Mouse (Mus musculus) layer of hippocampus, postnatal 14 days (tissue): Measurements from ENCODE around the gene Gm49361. TPM values are rescaled to one million over a fixed set of nuclear protein-coding genes. Genes with fewer than 3 reads are reported as not detected.
"Not testable (repeated sequence)": the region's sequence is repeated elsewhere in the genome, so short reads cannot be mapped to it uniquely, and the experiment has no call there.

Experiments used
- DNase-seq, 2 experiments: peaks; one replicate each; pipeline ENCODE4 v3.0.0; 2021 to 2022; ENCODE audit warnings: low spot score in 2 of 2, mixed read lengths in 1 of 2
- total RNA-seq, 2 experiments: library from RNA; stranded (reverse); gene quantifications; 2 replicates each; pipeline ENCODE4 v1.2.3; 2021

Gene Gm49361
- total RNA-seq, 2 experiments from 2014 or later, result not detected

DNA sequence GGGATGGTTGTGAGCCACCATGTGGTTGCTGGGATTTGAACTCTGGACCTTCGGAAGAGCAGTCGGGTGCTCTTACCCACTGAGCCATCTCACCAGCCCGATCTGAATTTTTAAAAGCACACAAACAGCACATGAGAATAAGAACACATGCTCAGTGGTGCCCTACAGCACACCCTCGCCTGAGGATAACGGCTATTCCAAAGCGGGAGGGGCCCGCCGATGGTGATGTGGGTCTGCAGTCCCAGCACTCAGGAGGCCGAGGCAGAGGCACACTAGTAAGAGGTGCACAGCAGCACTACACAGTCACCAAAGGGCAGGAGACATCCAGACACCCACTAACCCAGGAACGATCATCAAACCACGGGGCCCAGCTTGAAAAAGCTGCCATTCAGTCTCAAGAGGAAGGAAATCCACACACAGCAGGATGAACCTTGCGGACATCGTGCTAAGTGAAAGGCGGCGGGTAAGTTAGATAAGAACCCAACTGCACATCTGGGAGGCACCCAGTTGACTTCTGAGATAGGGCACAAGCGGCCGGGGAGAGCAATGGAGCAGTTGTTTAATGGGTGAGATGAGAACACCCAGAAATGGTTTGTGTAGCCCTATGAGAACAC, 53.3 kb downstream of the Gm49361 start:
- DNase-seq, result no peak

DNA sequence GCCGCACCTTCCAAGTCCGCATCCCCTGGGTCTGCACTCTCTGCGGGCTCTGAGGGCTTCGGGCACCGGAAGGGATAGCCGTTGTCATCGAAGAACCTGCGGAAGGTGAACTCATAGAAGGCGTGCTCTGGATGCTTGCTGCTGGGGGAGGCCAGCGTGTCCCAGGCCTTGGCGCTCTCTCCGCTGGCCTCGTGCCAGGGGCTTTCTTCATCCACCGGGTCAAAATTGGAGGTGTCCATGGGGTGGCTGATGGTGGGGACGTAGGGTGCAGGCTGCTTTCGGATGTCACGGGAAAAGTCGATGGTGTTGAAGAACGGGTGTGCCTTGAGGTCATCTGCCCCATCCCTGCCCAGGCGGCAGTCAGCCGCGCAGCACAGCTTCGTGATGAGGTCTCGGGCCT, 54.6 kb downstream of the Gm49361 start:
- no peak for DNase-seq

GRCm38 (mm10) chr14:57690681-57691080, 55.2 kb downstream of the Gm49361 start:
- no peak for DNase-seq

DNA sequence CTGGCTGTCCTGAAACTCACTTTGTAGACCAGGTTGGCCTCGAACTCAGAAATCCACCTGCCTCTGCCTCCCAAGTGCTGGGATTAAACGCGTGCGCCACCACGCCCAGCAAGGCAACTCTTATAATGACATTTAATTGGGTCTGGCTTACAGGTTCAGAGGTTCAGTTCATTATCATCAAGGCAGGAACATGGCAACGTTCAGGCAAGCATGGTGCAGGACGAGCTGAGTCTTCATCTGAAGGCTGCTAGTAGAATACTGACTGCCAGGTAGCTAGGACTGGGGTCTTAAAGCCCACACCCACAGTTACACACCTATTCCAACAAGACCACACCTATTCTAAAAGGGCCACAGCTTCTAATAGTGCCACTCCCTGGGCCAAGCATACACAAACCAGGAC, 57.8 kb downstream of the Gm49361 start:
- DNase-seq, result not testable (repeated sequence)

DNA sequence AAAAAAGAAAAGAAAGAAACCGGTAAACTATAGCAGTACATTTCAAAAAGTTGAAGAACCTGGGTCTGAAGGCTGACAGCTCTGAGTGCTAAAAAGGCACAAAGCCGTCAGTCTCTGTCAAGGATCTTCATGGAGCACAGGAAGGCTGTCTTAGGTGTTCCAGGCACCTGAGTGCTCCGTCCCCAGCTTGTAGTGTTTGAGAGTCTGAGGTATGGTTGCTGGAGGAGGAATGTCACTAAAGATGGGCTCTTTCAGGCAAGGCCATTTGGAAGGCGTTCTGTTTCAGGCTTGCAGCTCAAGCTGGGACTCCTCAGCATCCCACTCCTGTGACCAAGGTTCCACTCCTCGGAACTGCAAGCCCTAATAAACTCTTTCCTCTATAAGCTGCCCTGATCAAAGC, 58.5 kb downstream of the Gm49361 start:
- DNase-seq, result no peak

- DNase-seq, result no peak
Measured at GRCm38 (mm10) chr14:57686647-57687046, 59.3 kb downstream of the Gm49361 start.

- peak; percentile 46 to 59 for DNase-seq
Measured at GRCm38 (mm10) chr14:57684579-57684978, 61.3 kb downstream of the Gm49361 start.

DNA sequence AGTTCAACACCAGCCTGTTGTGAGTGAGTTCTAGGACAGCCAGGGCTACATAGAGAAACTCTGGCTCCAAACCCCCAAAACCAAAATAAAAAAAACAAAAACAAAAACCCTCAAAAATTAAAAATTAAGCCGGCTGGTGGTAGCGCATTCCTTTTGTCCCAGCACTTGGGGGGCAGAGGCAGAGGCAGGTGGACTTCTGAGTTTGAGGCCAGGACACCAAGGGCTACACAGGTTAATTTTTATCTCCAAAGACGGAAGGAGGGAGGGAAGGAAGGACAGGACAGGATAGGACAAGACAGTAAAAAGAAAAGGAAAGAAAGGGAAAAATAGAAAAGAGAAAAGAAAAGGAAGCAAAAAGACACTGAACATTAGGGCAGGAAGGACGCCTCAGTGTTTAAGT, 63.2 kb downstream of the Gm49361 start:
- DNase-seq, result no peak

GRCm38 (mm10) chr14:57679958-57680535, 65.9 kb downstream of the Gm49361 start:
- peak; percentile 80 to 91 for DNase-seq

DNA sequence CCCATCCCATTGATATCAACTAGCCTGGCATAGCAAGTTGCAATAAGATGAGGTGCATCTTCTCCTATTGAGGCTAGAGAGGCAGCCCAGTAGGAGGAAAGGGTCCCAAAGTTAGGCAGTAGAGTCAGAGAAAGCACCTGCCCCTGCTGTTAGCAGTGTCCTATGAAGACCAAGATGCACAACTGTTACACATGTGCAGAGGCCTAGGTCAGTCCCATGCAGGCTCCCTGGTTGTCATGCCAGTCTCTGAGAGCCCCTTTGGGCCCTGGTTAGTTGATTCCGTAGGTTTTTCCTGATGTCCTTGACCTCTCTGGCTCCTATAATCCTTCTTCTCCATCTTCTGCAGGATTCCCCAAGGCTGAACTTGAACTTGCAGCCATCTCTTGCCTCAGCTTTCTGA, 66.4 kb downstream of the Gm49361 start:
- no peak for DNase-seq

GRCm38 (mm10) chr14:57675481-57675880, 70.4 kb downstream of the Gm49361 start:
- DNase-seq, result no peak

DNA sequence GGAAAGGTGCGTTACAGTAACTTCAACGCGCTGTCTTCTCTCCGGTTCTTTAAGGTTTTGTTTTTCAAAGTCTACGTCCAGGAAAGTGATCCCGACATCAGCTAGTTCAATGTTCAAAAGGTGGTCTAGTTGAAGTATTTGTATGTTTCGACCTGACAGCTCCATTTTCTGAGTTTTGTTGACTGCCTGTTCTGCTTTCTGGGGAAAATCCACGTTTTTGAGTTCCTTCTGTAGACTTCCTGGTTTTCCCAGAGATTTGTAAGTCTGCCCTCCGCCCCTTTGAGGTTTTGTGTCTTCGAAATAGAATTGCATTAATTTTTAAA, 80.3 kb downstream of the Gm49361 start:
- no peak for DNase-seq

GRCm38 (mm10) chr14:57664822-57665627, 80.9 kb downstream of the Gm49361 start, which contains the start of gene Xpo4:
Gene Xpo4 (minus strand): TSS chr14:57665430.
- peak; percentile 85 to 86 for DNase-seq

GRCm38 (mm10) chr14:57664311-57664821, 81.5 kb downstream of the Gm49361 start:
- DNase-seq, result peak in 1 of 2 experiments; percentile 13

DNA sequence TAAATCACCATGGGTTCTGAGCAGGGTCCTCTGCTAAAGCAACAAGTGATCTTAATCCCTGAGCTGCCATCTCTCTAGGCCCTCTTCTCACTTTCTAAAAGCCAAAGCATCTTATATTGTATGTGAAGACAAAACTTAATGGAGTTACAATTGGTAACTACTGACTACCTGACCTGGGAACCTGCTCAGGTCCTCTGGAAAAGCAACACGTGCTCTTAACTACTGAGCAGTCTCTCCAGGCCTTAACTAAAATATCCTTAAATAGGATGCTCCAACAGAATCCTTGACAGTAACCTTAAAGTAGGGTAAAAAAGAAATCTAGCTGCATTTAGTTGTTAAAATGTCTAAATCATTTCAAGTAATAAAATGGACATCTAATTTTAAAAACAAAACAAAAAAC, 82.3 kb downstream of the Gm49361 start:
- DNase-seq, result no peak

- no peak for DNase-seq
Measured at GRCm38 (mm10) chr14:57658301-57658700, 87.6 kb downstream of the Gm49361 start.

- DNase-seq, result no peak
Measured at GRCm38 (mm10) chr14:57657500-57657899, 88.4 kb downstream of the Gm49361 start.

DNA sequence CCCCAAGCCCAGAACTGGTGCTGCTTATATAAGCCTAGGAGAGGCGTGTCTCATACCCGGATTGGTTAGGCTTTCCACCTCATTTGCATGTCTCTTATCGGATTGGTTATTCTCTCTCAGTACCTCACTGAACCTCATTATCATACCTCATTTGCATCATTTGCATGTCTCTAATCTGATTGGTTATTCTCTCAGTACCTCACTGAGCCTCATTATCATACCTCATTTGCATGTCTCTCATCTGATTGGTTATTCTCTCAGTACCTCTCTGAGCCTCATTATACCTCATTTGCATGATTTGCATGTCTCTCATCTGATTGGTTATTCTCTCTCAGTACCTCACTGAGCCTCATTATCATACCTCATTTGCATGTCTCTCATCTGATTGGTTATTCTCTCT, 89.4 kb downstream of the Gm49361 start:
- DNase-seq, result not testable (repeated sequence)

DNA sequence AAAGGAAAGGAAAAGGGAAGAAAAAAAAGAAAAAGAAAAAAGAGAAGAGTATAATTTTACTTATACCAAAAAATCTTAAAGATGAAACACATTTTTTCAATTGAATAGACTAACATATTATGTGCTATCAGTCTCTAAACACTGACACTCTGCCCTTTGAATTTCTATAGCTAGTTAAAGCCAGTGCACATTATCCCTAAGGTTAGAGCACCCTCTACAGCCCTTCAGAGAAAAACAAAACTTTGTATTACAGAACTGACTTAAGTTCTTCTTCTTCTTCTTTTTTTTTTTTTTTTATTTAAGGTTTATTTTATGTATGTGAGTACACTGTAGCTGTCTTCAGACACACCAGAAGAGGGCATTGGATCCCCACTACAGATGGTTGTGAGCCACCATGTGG, 96.4 kb downstream of the Gm49361 start:
- DNase-seq, result no peak

GRCm38 (mm10) chr14:57646155-57646554, 99.7 kb downstream of the Gm49361 start:
- no peak for DNase-seq

DNA sequence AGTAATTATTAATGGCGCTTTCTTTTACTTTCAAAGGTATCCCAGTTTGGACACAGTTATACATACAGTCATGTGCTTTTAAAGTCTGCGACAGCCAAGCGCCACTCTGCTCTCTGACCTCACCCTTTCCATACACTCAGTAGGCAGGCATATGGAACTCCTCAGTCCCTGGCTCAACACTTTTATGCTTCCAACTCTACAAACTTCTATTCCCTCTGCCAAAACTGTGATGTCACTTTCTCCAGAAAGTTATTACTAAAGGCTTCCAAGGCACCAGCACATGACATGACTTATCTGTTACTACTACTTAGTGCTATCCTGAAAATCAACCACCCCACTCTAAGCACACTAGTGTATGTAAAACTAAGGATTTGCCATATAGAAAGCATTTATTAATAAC, 106.8 kb downstream of the Gm49361 start:
- no peak for DNase-seq

- no peak for DNase-seq
Measured at GRCm38 (mm10) chr14:57634141-57634540, 111.8 kb downstream of the Gm49361 start.
